Mouse (Mus musculus) lung, postnatal 36 days (tissue): ENCODE results near the gene Bmi1.

ENCODE experiments used
- DNase-seq: peaks from one replicate; pipeline ENCODE4 v3.0.0; 2022; ENCODE audit warnings: mixed read lengths

Gene Bmi1

DNA sequence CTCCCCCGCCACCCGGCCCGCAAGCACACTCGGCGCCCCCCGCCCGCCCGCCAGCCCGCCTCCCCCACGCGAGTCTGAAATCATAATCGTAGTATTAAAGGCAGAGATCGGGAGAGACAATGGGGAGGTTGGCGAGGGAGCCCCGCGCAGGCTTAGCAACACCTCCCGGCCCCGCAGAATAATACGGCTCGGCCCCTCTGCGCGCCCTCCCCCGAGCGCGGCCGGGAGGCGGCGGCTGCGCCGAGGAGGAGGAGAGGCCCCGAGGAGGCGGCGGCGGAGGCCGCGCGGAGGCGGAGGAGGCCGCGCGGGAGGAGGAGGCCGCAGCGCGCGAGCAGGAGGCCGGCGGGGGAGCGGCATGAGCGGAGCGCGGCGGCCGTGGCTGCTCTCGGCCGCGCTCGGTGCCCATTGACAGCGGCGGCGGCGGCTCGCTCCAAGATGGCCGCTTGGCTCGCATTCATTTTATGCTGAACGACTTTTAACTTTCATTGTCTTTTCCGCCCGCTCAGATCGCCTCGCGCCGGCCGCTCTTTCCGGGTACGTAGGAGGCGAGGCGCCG lies at the start of gene Bmi1:
TSS of gene Bmi1 (plus strand) at position 83 of the 556 bp plus-strand sequence.
- peak; percentile 53 for DNase-seq

DNA sequence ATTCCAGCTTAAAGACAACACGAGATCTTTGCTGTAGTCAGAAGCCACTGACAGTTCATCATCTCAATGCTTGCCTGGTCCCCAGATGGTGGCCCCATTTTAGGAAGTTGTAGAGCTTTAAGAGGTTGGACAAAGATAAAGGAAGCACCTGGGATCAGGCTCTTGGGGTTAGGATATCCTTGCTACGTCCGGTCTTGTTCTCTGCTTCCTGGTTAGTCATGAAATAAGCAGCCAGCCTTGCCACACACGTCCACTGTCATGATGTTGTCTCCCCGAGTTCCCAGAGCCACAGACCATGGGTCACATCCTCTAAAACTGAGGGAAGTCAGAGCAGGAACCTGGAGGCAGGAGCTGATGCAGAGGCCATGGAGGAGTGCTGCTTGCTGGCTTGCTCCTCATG lies 46.3 kb upstream of the Bmi1 start:
- DNase-seq: no peak

- DNase-seq: peak; percentile 7
Observed at GRCm38 (mm10) chr2:18635052-18635451, 41.8 kb upstream of the Bmi1 start.

DNA sequence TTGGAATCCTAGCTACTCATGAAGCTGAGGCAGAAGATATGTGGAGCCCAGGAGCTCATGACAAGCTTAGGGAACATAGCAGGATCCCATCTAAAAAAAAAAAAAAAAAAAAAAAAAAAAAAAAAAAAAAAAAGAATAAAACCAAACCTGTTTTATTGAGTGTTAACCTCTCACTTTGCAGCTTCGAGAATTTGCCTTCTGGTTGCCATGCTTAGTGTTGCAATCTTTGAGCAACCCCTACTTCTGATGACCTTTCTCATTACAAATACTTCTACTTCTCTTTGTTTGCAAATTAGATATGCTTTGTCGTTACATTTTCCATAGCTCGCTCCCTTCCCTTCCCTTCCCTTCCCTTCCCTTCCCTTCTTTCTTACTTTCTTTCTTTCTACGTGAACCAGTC lies 28.3 kb upstream of the Bmi1 start:
- DNase-seq: no peak

- DNase-seq: peak; percentile 6
Observed at GRCm38 (mm10) chr2:18654821-18655220, 22.0 kb upstream of the Bmi1 start.

GRCm38 (mm10) chr2:18664003-18664402 lies 12.8 kb upstream of the Bmi1 start:
- no peak for DNase-seq

- DNase-seq: no peak
Observed at GRCm38 (mm10) chr2:18671041-18671440, 5.8 kb upstream of the Bmi1 start.

DNA sequence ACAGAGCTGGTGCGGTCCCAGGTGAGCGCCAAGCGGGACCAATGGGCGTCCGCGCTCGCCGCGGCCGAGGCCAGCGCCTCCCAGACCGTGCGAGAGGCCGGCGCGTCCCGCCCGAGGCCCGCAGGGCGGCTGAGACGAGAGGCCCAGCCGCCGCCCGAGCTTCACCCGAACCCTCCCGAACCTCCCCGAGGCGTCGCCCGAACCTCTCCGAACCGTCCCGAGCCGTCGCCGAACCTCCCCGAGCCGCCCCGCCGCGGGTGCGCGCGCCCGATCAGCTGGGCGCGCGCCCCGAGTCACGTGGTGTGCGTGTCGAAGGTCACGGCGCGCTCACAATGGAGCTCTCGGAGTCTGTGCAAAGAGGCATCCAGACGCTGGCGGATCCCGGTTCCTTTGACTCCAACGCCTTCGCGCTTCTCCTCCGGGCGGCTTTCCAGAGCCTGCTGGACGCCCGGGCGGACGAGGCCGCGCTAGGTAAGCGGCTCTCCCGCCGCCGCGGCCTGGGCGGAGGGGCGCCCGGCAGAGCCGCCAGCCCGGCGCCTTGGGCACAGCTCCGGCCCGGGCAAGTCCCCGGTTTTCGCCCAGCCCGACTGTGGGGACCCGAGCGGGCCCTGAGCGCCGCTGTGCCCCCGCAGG lies 4.6 kb upstream of the Bmi1 start, which contains the start of gene Commd3:
TSS of gene Commd3 (plus strand) at position 252 of the 633 bp plus-strand sequence.
- peak; percentile 93 for DNase-seq

- DNase-seq: no peak
Observed at GRCm38 (mm10) chr2:18672766-18673164, 4.1 kb upstream of the Bmi1 start.

- no peak for DNase-seq
Observed at GRCm38 (mm10) chr2:18673766-18674165, 3.1 kb upstream of the Bmi1 start.

GRCm38 (mm10) chr2:18674193-18674902 lies 2.5 kb upstream of the Bmi1 start:
- no peak for DNase-seq

DNA sequence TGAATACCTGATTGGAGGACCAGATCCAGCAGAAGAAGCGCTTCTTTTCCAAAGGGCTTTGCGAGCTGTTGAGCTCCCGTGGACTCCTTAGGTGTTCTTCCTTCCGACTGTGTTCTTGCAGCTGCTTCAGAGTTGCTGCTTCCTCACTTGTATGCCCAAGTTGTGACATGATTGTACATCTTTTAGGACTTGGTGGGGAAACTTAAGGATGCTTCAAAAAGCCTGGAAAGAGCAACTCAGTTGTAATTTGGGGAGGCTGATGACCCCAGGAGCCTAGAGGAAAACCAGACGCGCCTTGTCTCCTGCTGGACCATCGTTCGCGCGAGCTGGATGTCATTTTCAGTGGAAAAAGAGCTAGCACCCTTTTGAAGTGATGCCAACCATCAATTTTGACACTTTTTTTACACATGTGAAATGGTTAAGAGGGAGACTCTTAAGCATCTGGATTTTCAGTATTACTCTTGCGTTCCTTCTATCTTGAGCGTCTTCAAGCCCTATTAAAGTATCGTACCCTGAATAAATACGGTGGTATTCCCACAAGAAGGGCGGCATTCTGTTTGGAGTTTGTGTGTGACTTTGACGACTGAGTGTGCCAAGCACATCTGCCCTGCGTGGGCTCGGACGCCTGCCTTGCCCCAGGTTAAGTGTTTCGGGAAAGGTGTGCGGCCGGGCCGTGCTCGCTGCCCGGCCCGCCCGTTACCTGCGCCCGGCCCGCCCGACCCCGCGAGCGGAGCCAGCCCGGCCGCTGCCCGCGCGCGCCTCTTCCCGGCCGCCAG lies 949 bp upstream of the Bmi1 start:
- no peak for DNase-seq

DNA sequence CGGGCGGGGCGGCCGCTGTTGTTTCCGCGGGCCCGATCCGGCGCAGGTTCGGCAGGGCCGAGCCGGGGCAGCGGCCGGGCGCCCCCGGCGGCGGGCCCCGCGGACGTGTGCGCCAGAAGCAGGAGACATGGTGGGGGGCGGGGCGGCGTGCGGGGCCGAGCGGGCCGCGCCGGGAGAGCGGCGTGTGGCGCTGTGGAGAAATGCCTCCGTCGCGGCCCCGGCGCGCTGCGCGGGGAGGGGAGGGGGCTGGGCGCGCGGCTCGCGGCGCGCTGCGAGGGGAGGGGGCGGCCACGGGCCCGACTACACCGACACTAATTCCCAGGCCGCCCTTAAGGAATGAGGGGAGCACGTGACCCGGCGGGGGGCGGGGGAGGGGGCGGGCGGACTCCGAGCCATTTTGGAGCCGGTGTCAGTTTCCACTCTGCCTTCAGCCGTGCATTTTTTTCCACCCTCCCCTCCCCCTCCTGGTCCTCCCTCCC lies 322 bp upstream of the Bmi1 start:
- peak; percentile 80 for DNase-seq

DNA sequence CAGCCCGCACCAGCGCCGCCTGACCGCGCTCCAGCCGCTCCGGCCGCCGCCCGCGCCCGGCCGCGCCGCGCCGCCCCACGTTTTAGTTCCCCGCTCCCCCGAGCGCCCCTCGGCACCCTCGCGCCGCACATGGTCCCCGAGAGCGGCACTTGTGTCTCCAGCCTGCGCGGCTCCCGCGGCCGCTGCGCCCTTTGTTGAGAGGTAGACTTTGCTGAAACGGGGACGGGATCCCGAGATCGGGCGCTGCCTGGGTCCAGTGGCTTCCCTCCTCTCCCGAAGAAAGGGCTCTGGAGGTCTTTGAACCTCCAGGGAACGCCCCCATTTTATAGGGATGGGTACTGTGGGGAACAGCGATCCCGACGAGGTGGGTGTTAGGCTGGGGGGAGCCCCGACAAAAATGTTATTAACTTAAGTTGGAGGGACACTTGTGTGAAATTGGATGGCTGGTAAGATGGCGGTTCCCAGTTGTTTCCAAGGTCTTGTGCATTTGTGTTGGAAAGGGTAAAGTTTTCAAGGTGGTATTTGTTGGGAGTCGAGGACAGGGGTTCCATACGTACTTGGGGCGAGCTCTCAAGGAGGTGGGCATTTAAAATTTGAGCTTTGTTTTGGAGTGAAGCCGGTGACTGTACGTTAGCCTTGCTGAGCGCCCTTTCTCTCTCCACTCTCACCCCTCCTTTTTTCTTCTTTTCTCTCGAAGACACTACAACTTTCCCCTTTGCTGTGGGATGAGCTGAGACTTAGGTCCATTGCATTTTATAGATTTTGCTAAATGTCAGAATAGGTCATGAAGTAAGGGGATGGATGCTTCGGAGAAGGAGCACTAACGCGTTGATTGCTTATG lies 1.0 kb downstream of the Bmi1 start:
- DNase-seq: peak; percentile 42

DNA sequence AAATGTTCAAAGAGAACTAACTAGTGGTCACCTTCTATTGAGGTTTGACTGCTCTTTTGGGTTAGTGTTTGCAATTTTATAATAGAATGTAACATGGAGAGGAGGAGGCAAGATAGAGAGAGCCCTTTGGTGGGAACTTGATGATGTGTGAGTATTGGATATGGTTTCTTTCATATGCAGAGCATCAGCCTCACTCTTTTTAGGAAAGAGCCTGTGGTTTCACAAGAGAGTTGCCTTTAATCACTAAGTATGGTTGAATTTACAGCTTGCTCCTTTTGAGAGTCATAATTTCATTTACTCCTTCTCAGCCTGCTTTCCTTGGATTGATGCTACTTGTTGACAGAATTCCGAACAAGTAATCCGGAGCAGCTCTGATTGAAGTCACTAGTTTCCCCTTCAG lies 2.9 kb downstream of the Bmi1 start:
- DNase-seq: no peak

DNA sequence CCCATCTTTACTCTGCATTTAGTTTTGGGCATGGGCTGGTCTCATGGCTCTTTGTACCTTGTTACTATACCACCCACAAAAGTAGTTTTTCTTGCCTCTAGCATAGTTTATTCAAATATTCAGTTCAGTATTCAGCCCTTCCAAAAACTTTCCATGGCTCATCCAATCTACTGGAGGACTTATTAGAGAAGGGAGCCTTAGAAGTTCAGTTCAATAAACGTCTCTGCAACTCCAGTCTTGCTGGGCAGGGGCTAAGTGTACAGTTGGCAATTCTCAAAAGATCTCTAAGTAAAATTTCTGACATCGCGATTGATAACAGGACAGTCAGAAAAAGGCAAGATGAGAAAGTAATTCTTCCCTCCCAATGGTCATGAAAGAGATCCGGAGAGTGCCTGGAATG lies 3.7 kb downstream of the Bmi1 start:
- DNase-seq: no peak

DNA sequence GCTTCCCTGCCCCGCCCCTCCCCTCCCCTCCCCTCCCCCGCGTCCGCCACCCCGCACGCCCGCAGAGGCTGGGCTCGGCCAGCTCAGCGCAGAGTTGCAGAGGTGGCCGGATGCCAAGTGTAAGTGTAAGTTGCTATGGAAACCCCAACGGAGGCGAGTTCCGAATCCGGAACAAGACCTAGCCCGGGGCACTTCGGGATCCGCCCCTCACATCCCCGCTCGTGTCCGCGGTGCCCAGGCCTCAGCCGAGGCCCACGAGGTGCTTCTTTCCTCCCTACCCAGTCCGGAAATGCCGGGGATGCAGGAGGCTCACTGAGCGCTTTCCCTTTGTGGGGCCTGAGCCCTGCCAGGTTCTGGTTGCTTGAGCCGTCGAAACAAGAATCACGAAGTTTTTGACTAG lies 4.1 kb downstream of the Bmi1 start:
- DNase-seq: peak; percentile 77

- no peak for DNase-seq
Observed at GRCm38 (mm10) chr2:18684062-18684461, 7.2 kb downstream of the Bmi1 start.

- no peak for DNase-seq
Observed at GRCm38 (mm10) chr2:18686386-18686785, 9.6 kb downstream of the Bmi1 start.

DNA sequence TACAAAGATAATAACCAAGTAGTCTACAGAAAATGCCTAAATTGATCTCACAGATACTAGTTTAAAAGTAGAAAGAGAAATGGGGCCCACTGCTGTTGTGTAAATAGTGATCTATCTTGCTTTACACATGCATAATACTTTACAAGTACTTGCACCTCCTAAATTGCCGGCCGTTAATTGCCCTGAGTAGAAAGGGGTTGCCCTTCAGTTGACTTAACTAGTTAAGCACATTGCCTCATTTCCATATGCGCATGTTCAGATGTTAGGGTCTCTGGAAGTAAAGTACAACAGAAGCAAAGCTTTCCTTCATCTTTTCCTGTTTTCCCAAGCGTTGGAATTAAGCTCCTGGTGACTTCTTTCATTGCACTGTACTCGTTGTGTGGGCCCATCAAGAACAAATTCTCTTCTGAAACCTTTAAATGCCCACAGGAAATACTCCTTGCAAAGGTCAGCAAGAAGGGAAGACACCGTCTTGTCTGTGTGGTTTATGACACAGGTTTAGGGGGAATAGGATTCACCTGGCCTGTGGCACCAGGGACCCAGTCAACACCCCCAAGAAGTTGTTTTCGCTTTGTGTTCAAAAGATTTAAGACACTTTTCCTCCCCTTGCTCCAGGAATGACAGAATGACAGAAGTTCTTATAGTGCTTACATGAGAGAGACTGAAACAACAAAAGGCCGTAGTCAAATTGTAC lies 10.2 kb downstream of the Bmi1 start:
- DNase-seq: no peak

GRCm38 (mm10) chr2:18687671-18688170 lies 10.9 kb downstream of the Bmi1 start:
- DNase-seq: no peak

DNA sequence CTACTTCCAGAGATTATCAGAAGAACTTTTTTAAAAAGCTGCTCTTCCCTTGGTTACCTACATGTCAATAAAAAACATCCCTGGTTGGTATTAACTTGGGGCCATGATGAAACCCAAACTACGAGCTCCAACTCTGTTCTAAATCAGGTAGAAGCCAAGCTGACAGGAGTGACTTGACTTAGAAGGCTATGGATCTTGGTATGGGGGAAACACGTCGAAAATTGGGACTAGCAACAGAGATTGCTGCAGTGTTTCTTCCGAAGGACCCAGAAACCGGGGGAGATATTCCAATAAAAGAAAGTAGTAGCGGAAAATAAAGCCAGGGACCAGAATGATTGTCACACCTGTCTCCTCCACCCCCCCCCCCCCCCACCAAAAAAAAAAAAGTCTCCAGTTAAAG lies 11.5 kb downstream of the Bmi1 start:
- DNase-seq: no peak
